Mouse (Mus musculus): ENCODE measurements around the gene Nbl1. TPM values are rescaled to one million over a fixed set of nuclear protein-coding genes. Genes with fewer than 3 reads are reported as not detected.

The Nbl1 gene
- total and polyA plus RNA-seq, 3 experiments = 0.14 TPM; not detected in 2

- peak; percentile 67 for DNase-seq (ENCODE audit: low read depth, low spot score)
- no peaks in the 10 kb centered on the region for H3K9me3 ChIP-seq (replicated peaks; ENCODE audit: insufficient read depth, low read length)
- H3K9ac ChIP-seq (ENCODE audit: control insufficient read depth, low read depth, low read length, poor library complexity, severe bottlenecking) = no peak overlapping the region; the same call in 1 of the 2 replicates
- no peak for TF ChIP-seq HCFC1 (IDR thresholded peaks at IDR 0.05; ENCODE audit: low read depth, low read length)
- TF ChIP-seq POLR2A (IDR thresholded peaks at IDR 0.05; ENCODE audit: control insufficient read depth in 1 of 2, insufficient read depth in 1 of 2, low read depth in 1 of 2, low read length in 2 of 2, poor library complexity in 1 of 2) = no peak
- TF ChIP-seq ELF1 (IDR thresholded peaks at IDR 0.05; ENCODE audit: low read depth, low read length) = no peak
- TF ChIP-seq MAZ (IDR thresholded peaks at IDR 0.05; ENCODE audit: low read depth, low read length) = no peak
- TF ChIP-seq POLR2AphosphoS5 (IDR thresholded peaks at IDR 0.05; ENCODE audit: borderline replicate concordance, low read depth, low read length) = no peak
- TF ChIP-seq ZKSCAN1 (IDR thresholded peaks at IDR 0.05; ENCODE audit: low read depth, low read length) = no peak
- TF ChIP-seq CHD2 (IDR thresholded peaks at IDR 0.05; ENCODE audit: low read length) = no peak
- no peak for TF ChIP-seq POLR2AphosphoS2 (IDR thresholded peaks at IDR 0.05; ENCODE audit: low read length)
- no peak for TF ChIP-seq NRF1 (IDR thresholded peaks at IDR 0.05; ENCODE audit: insufficient read depth, low read depth, low read length, poor library complexity, severe bottlenecking)
- no peak for TF ChIP-seq USF1 (IDR thresholded peaks at IDR 0.05; ENCODE audit: low read depth, low read length)
- no peak for TF ChIP-seq TBP (IDR thresholded peaks at IDR 0.05; ENCODE audit: low read depth, low read length)
- TF ChIP-seq CTCF (IDR thresholded peaks at IDR 0.05 in 2 of 3, conservative IDR thresholded peaks at IDR 0.05 in 1 of 3; ENCODE audit: control insufficient read depth in 1 of 3, insufficient read depth in 1 of 3, low read depth in 2 of 3, low read length in 3 of 3, poor library complexity in 1 of 3, severe bottlenecking in 1 of 3) = peak; percentile 2 to 61 (median 19); a peak in 2 of 6 replicates
- no peak for TF ChIP-seq MEF2A (IDR thresholded peaks at IDR 0.05; ENCODE audit: extremely low read depth, insufficient replicate concordance, low read depth, low read length, poor library complexity, severe bottlenecking)
- peak; percentile 57 for TF ChIP-seq RAD21 (IDR thresholded peaks at IDR 0.05; ENCODE audit: low read depth, low read length)
- peak; percentile 66 for TF ChIP-seq SMC3 (IDR thresholded peaks at IDR 0.05; ENCODE audit: low read depth, low read length)
- TF ChIP-seq CHD1 (IDR thresholded peaks at IDR 0.05; ENCODE audit: low read depth, low read length) = no peak
- no peak for TF ChIP-seq TCF12 (IDR thresholded peaks at IDR 0.05; ENCODE audit: low read depth, low read length)
- TF ChIP-seq MAFK (IDR thresholded peaks at IDR 0.05; ENCODE audit: borderline replicate concordance, low read depth, low read length) = no peak
- H3K36me3 ChIP-seq (ENCODE audit: control insufficient read depth in 1 of 2, insufficient read depth in 2 of 2, low read length in 2 of 2) = no peaks in the 10 kb centered on the region
- no peaks in the 10 kb centered on the region for H3K79me2 ChIP-seq (ENCODE audit: control insufficient read depth, insufficient read depth, low read length, poor library complexity)
- no peaks in the 10 kb centered on the region for H3K4me1 ChIP-seq (ENCODE audit: control insufficient read depth in 1 of 2, insufficient read depth in 2 of 2, low read length in 2 of 2)
- no peak overlapping the region for H3K4me3 ChIP-seq (ENCODE audit: control insufficient read depth in 1 of 2, insufficient read depth in 1 of 2, low read depth in 2 of 2, low read length in 2 of 2)
- H3K27me3 ChIP-seq (ENCODE audit: control insufficient read depth in 1 of 2, insufficient read depth in 2 of 2, low read length in 2 of 2) = peaks cover 0 to 1% of the 10 kb centered on the region in 2 experiments; a peak in 1 of 4 replicates
- no peak overlapping the region for H3K27ac ChIP-seq (ENCODE audit: control insufficient read depth, low read depth, low read length)
Observed at GRCm38 (mm10) chr4:139078726-139079125, 14.1 kb downstream of the Nbl1 start.

DNA sequence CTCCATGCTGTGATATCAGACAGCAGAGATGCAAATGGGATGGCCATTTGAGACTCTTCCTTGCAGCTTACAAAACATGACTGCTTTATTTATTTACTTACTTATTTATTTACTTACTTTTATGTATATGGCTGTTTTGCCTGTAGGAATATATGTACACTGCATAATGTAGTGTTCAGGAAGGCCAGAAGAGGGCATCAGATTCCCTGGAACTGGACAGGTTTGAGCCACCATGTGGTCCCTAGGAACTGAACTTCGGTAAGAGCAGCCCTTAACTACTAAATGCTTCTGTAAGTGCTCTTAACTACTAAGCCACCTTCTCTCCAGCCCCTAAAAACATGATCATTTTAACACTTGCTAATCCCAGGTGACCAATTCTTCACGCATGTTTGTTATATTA is 14.5 kb downstream of the Nbl1 start:
- Histone ChIP-seq H3K4me1 (ENCODE audit: control insufficient read depth in 1 of 2, insufficient read depth in 2 of 2, low read length in 2 of 2) (no peaks in the 10 kb centered on the region), H3K4me3 (ENCODE audit: control insufficient read depth in 1 of 2, insufficient read depth in 1 of 2, low read depth in 2 of 2, low read length in 2 of 2) (no peak overlapping the region), H3K9me3 (replicated peaks; ENCODE audit: insufficient read depth, low read length) (no peaks in the 10 kb centered on the region), H3K79me2 (ENCODE audit: control insufficient read depth, insufficient read depth, low read length, poor library complexity) (no peaks in the 10 kb centered on the region), H3K27me3 (ENCODE audit: control insufficient read depth in 1 of 2, insufficient read depth in 2 of 2, low read length in 2 of 2) (peaks cover 0 to 1% of the 10 kb centered on the region in 2 experiments; a peak in 1 of 4 replicates), H3K27ac (ENCODE audit: control insufficient read depth, low read depth, low read length) (no peak overlapping the region), H3K9ac (ENCODE audit: control insufficient read depth, low read depth, low read length, poor library complexity, severe bottlenecking) (no peak overlapping the region; the same call in 1 of the 2 replicates), H3K36me3 (ENCODE audit: control insufficient read depth in 1 of 2, insufficient read depth in 2 of 2, low read length in 2 of 2) (no peaks in the 10 kb centered on the region)
- DNase-seq (ENCODE audit: low read depth, low spot score) = peak; percentile 74
- TF ChIP-seq GABPA (IDR thresholded peaks at IDR 0.05; ENCODE audit: low read depth, low read length) (no peak), MAZ (IDR thresholded peaks at IDR 0.05; ENCODE audit: low read depth, low read length) (no peak), NRF1 (IDR thresholded peaks at IDR 0.05; ENCODE audit: insufficient read depth, low read depth, low read length, poor library complexity, severe bottlenecking) (no peak), UBTF (IDR thresholded peaks at IDR 0.05; ENCODE audit: borderline replicate concordance, insufficient read depth, low read depth, low read length) (no peak), MYC (IDR thresholded peaks at IDR 0.05; ENCODE audit: low read depth, low read length) (peak; percentile 88), ZC3H11A (IDR thresholded peaks at IDR 0.05; ENCODE audit: low read depth, low read length) (peak; percentile 43), ETS1 (IDR thresholded peaks at IDR 0.05; ENCODE audit: low read depth, low read length) (no peak), ZNF384 (IDR thresholded peaks at IDR 0.05; ENCODE audit: low read depth, low read length) (no peak), HCFC1 (IDR thresholded peaks at IDR 0.05; ENCODE audit: low read depth, low read length) (no peak), CHD2 (IDR thresholded peaks at IDR 0.05; ENCODE audit: low read length) (no peak), MYB (IDR thresholded peaks at IDR 0.05; ENCODE audit: low read depth, low read length) (no peak), RAD21 (IDR thresholded peaks at IDR 0.05; ENCODE audit: low read depth, low read length) (peak; percentile 60), SMC3 (IDR thresholded peaks at IDR 0.05; ENCODE audit: low read depth, low read length) (peak; percentile 64), CTCF (IDR thresholded peaks at IDR 0.05 in 2 of 3, conservative IDR thresholded peaks at IDR 0.05 in 1 of 3; ENCODE audit: control insufficient read depth in 1 of 3, insufficient read depth in 1 of 3, low read depth in 2 of 3, low read length in 3 of 3, poor library complexity in 1 of 3, severe bottlenecking in 1 of 3) (peak; percentile 57 to 68 (median 60)), TBP (IDR thresholded peaks at IDR 0.05; ENCODE audit: low read depth, low read length) (no peak), TAL1 (IDR thresholded peaks at IDR 0.05; ENCODE audit: low read length) (no peak), MEF2A (IDR thresholded peaks at IDR 0.05; ENCODE audit: extremely low read depth, insufficient replicate concordance, low read depth, low read length, poor library complexity, severe bottlenecking) (no peak), MXI1 (IDR thresholded peaks at IDR 0.05; ENCODE audit: low read depth, low read length) (no peak)

All from MEL (cell line).